Mouse (Mus musculus) cerebellum, adult 2 months (tissue): ENCODE measurements around the gene Babam2. TPM values are rescaled to one million over a fixed set of nuclear protein-coding genes. Genes with fewer than 3 reads are reported as not detected.

ENCODE experiments used
- DNase-seq, 2 experiments: peaks; one replicate each; pipeline ENCODE4 v3.0.0; 2021
- H3K27ac ChIP-seq: fragments of 200-500 bp; 2 replicates; pipeline ENCODE4 v1.5.1; 2012; ENCODE audit warnings: low read length, control low read depth, inconsistent platforms; ENCODE audit not compliant: insufficient read depth
- H3K27me3 ChIP-seq: fragments of 200-500 bp; 2 replicates; pipeline ENCODE4 v1.6.1; 2012; ENCODE audit warnings: inconsistent platforms, mild to moderate bottlenecking, low read length, moderate library complexity; ENCODE audit not compliant: control insufficient read depth, insufficient read depth
- H3K4me1 ChIP-seq: fragments of 200-500 bp; 2 replicates; pipeline ENCODE4 v1.6.1; 2011; ENCODE audit warnings: low read length; ENCODE audit not compliant: control insufficient read depth, insufficient read depth
- H3K4me3 ChIP-seq: fragments of 200-500 bp; replicated peaks from 2 replicates; pipeline ENCODE3; 2011; ENCODE audit warnings: mild to moderate bottlenecking, low read depth, low read length, control low read depth; ENCODE audit not compliant: insufficient read depth
- CTCF ChIP-seq: fragments of 200-500 bp; IDR thresholded peaks from 2 replicates; pipeline ENCODE4 v1.5.1; 2011; ENCODE audit warnings: low read depth, mild to moderate bottlenecking, control low read depth, low read length, moderate library complexity, borderline replicate concordance; ENCODE audit not compliant: insufficient read depth
- POLR2A ChIP-seq: fragments of 200-500 bp; IDR thresholded peaks from 2 replicates; pipeline ENCODE4 v1.6.1; 2011; ENCODE audit warnings: low read length, control low read depth, borderline replicate concordance; ENCODE audit not compliant: insufficient read depth
- WGBS: fragments of 180-500 bp; shearing (Covaris S2); methylation state at CpG from one replicate; pipeline ENCODE4 v1.1.7; 2018; 5-methylcytosine and 5-hydroxymethylcytosine counted together
- polyA plus RNA-seq: library from polyadenylated mRNA; depleted of rRNA; stranded (reverse); fragments of >200 nt; gene quantifications from 2 replicates; pipeline ENCODE4 v1.2.3, GENCODE M21; 2012

Babam2 gene
- polyA plus RNA-seq, 1 experiment: 42.8 TPM

- DNase-seq: no peak
- Histone ChIP-seq H3K4me3 (no peak overlapping the region), H3K27me3 (no peaks in the 10 kb centered on the region), H3K27ac (no peak overlapping the region), H3K4me1 (no peaks in the 10 kb centered on the region)
- no peak for TF ChIP-seq CTCF
- no peak for TF ChIP-seq POLR2A
Observed at GRCm38 (mm10) chr5:32092281-32092680, 394.8 kb downstream of the Babam2 start.

- Histone ChIP-seq H3K4me3 (no peak overlapping the region), H3K27ac (no peak overlapping the region), H3K4me1 (peaks cover 22% of the 10 kb centered on the region), H3K27me3 (no peaks in the 10 kb centered on the region)
- 78% methylated on average over 3 of the region's 3 CpGs for WGBS
- no peak for TF ChIP-seq POLR2A
- no peak for TF ChIP-seq CTCF
- DNase-seq: no peak
Observed at GRCm38 (mm10) chr5:32098691-32099090, 401.2 kb downstream of the Babam2 start.

- H3K27ac ChIP-seq: no peak overlapping the region
- peak; percentile 65 to 80 for DNase-seq
- no peaks in the 10 kb centered on the region for H3K27me3 ChIP-seq
- peaks cover 42% of the 10 kb centered on the region for H3K4me1 ChIP-seq
- WGBS: 8% methylated on average over 5 of the region's 5 CpGs
- no peak overlapping the region for H3K4me3 ChIP-seq
- TF ChIP-seq CTCF (no peak), POLR2A (no peak)
Observed at GRCm38 (mm10) chr5:32102484-32102883, 405.0 kb downstream of the Babam2 start.

- WGBS: 55% methylated on average over 6 of the region's 6 CpGs
- Histone ChIP-seq H3K4me1 (peaks cover 42% of the 10 kb centered on the region), H3K27me3 (no peaks in the 10 kb centered on the region), H3K27ac (no peak overlapping the region), H3K4me3 (no peak overlapping the region)
- peak; percentile 37 to 59 for DNase-seq
- no peak for TF ChIP-seq POLR2A
- no peak for TF ChIP-seq CTCF
Observed at GRCm38 (mm10) chr5:32102971-32103431, 405.5 kb downstream of the Babam2 start.

- H3K4me1 ChIP-seq: peaks cover 42% of the 10 kb centered on the region
- TF ChIP-seq CTCF (no peak), POLR2A (no peak)
- no peak overlapping the region for H3K4me3 ChIP-seq
- WGBS: 97% methylated on average over 1 of the region's 1 CpGs
- no peaks in the 10 kb centered on the region for H3K27me3 ChIP-seq
- H3K27ac ChIP-seq: no peak overlapping the region
- no peak for DNase-seq
Observed at GRCm38 (mm10) chr5:32103545-32103944, 406.1 kb downstream of the Babam2 start.

GRCm38 (mm10) chr5:32104119-32104990 lies 406.9 kb downstream of the Babam2 start:
- no peak for TF ChIP-seq POLR2A
- TF ChIP-seq CTCF: no peak
- no peak overlapping the region for H3K4me3 ChIP-seq
- peaks cover 42% of the 10 kb centered on the region for H3K4me1 ChIP-seq
- DNase-seq: peak; percentile 70 to 81
- 53% methylated on average over 12 of the region's 12 CpGs for WGBS
- no peaks in the 10 kb centered on the region for H3K27me3 ChIP-seq
- no peak overlapping the region; the same call in 1 of the 2 replicates for H3K27ac ChIP-seq

- DNase-seq: no peak
- H3K4me1 ChIP-seq: peaks cover 41% of the 10 kb centered on the region
- H3K27me3 ChIP-seq: no peaks in the 10 kb centered on the region
- 76% methylated on average over 5 of the region's 5 CpGs for WGBS
- no peak overlapping the region for H3K4me3 ChIP-seq
- no peak for TF ChIP-seq POLR2A
- no peak for TF ChIP-seq CTCF
- H3K27ac ChIP-seq: no peak overlapping the region
Observed at GRCm38 (mm10) chr5:32106473-32107140, 409.1 kb downstream of the Babam2 start.

- TF ChIP-seq POLR2A: no peak
- TF ChIP-seq CTCF: no peak
- Histone ChIP-seq H3K27me3 (no peaks in the 10 kb centered on the region), H3K4me1 (peaks cover 6% of the 10 kb centered on the region; the same call in 1 of the 2 replicates), H3K4me3 (no peak overlapping the region), H3K27ac (no peak overlapping the region)
- DNase-seq: no peak
- WGBS: 94% methylated on average over 4 of the region's 4 CpGs
Observed at GRCm38 (mm10) chr5:32110651-32111050, 413.2 kb downstream of the Babam2 start.
